ENCODE assay signal across 25 mouse cellular contexts in genomic region chr11:5797928-5798327, GRCm38 (mm10). TPM values are rescaled to one million over a fixed set of nuclear protein-coding genes. Genes with fewer than 3 reads are reported as not detected.
DNase-seq lines count a peak whose midpoint lies in the region; ATAC-seq and TF ChIP-seq lines count a peak whose summit lies in the region.
"Had no signal": no experiment of that assay in that cellular context is flagged by ENCODE, and none has a peak within 500 bp of the region (broad histone marks: within the 10 kb centered on the region; RNA-seq: fewer than 3 reads in every experiment).

No protein-coding gene starts in this region.

- in situ Hi-C loops in ES-E14 (cut with MboI; ENCODE audit: low sequenced_read_pairs in 2 of 2, unreplicated experiment in 2 of 2) = no loop called here

- WGBS in embryonic facial prominence, embryonic 12.5 days = 86% methylated on average over 5 of the region's 5 CpGs
- WGBS in embryonic facial prominence, embryonic 10.5 days = 92% methylated on average over 5 of the region's 5 CpGs
- 62% methylated on average over 5 of the region's 5 CpGs for WGBS in kidney, embryonic 16.5 days

- H3K9ac ChIP-seq in embryonic facial prominence, embryonic 12.5 days = no peak overlapping the region
- H3K9ac ChIP-seq in kidney, embryonic 16.5 days (replicated peaks; ENCODE audit: low read length) = no peak overlapping the region
- H3K9ac ChIP-seq in ES-E14 (ENCODE audit: insufficient read depth, low read depth, low read length, poor library complexity, severe bottlenecking) = peak overlapping the region; percentile 49; the same call in 1 of the 2 replicates
- H3K9ac ChIP-seq: embryonic facial prominence, embryonic 15.5 days; forebrain, embryonic 12.5 days; hindbrain, embryonic 13.5 days had no signal

- no peaks in the 10 kb centered on the region for H3K9me3 ChIP-seq in embryonic facial prominence, embryonic 12.5 days
- H3K9me3 ChIP-seq in embryonic facial prominence, embryonic 10.5 days = no peaks in the 10 kb centered on the region
- no peaks in the 10 kb centered on the region for H3K9me3 ChIP-seq in kidney, embryonic 16.5 days (ENCODE audit: low read length)
- no peaks in the 10 kb centered on the region for H3K9me3 ChIP-seq in ES-E14 (ENCODE audit: control insufficient read depth, insufficient read depth, low read depth, low read length)
- H3K9me3 ChIP-seq: embryonic facial prominence, embryonic 15.5 days; forebrain, embryonic 12.5 days; hindbrain, embryonic 10.5 days; hindbrain, embryonic 13.5 days had no signal

- H3K36me3 ChIP-seq in embryonic facial prominence, embryonic 12.5 days = peaks cover 81% of the 10 kb centered on the region
- H3K36me3 ChIP-seq in embryonic facial prominence, embryonic 10.5 days (replicated peaks) = peaks cover 87% of the 10 kb centered on the region
- H3K36me3 ChIP-seq in kidney, embryonic 16.5 days (ENCODE audit: insufficient read depth, low read length) = peaks cover 69% of the 10 kb centered on the region
- peaks cover 65% of the 10 kb centered on the region for H3K36me3 ChIP-seq in ES-E14 (ENCODE audit: control insufficient read depth, insufficient read depth, low read length, poor library complexity, severe bottlenecking)

- no peak for ATAC-seq in embryonic facial prominence, embryonic 12.5 days (ENCODE audit: insufficient number of reproducible peaks, insufficient read depth, low FRiP score, low TSS enrichment)
- ATAC-seq in kidney, embryonic 16.5 days (ENCODE audit: low FRiP score, low TSS enrichment) = peak; percentile 57
- no peak for ATAC-seq in inflammation-experienced regulatory T-cells, adult 6 months
- ATAC-seq: activated CD4-positive, CD25-positive, alpha-beta regulatory T cell, adult 4 months; forebrain, embryonic 16.5 days; hindbrain, embryonic 16.5 days; intestine, embryonic 16.5 days had no signal

- no peak overlapping the region for H3K4me2 ChIP-seq in embryonic facial prominence, embryonic 12.5 days (replicated peaks)
- no peak overlapping the region for H3K4me2 ChIP-seq in kidney, embryonic 16.5 days (replicated peaks; ENCODE audit: low read depth, low read length)
- H3K4me2 ChIP-seq: embryonic facial prominence, embryonic 15.5 days; forebrain, embryonic 12.5 days; heart, embryonic 11.5 days; hindbrain, embryonic 13.5 days had no signal

- no peak for DNase-seq in embryonic facial prominence, embryonic 10.5 days (ENCODE audit: low spot score)
- no peak for DNase-seq in kidney, adult 18-20 months
- peak; percentile 42 for DNase-seq in kidney, postnatal 14 days
- DNase-seq in kidney, postnatal 36 days = no peak
- no peak for DNase-seq in ES-E14 (ENCODE audit: low read depth, low spot score)
- DNase-seq: adrenal gland, adult 8-10 months; adrenal gland, postnatal 36 days; cerebellum, adult 18-20 months; cerebellum, adult 9-10 months; cerebellum, postnatal 14 days; gastrocnemius, postnatal 10 days; gastrocnemius, postnatal 36 days had no signal

- peak overlapping the region; percentile 11; the same call in 1 of the 2 replicates for H3K27ac ChIP-seq in embryonic facial prominence, embryonic 12.5 days
- no peak overlapping the region for H3K27ac ChIP-seq in embryonic facial prominence, embryonic 10.5 days (replicated peaks)
- H3K27ac ChIP-seq in kidney, embryonic 16.5 days (ENCODE audit: low read length) = peak overlapping the region; percentile 43; the same call in 1 of the 2 replicates
- H3K27ac ChIP-seq in ES-E14 (ENCODE audit: insufficient read depth, low read depth, low read length, poor library complexity, severe bottlenecking) = peak overlapping the region; percentile 72
- H3K27ac ChIP-seq: embryonic facial prominence, embryonic 15.5 days; forebrain, embryonic 12.5 days; hindbrain, embryonic 10.5 days; hindbrain, embryonic 13.5 days had no signal

- no peak overlapping the region for H3K4me3 ChIP-seq in embryonic facial prominence, embryonic 12.5 days
- no peak overlapping the region for H3K4me3 ChIP-seq in embryonic facial prominence, embryonic 10.5 days
- H3K4me3 ChIP-seq in kidney, embryonic 16.5 days (ENCODE audit: low read length) = no peak overlapping the region
- peak overlapping the region in 1 of 2 experiments; percentile 13; a peak in 1 of 4 replicates for H3K4me3 ChIP-seq in ES-E14 (ENCODE audit: insufficient read depth in 1 of 2, low read depth in 1 of 2, low read length in 2 of 2, poor library complexity in 1 of 2, severe bottlenecking in 1 of 2)
- H3K4me3 ChIP-seq: embryonic facial prominence, embryonic 15.5 days; forebrain, embryonic 12.5 days; hindbrain, embryonic 10.5 days; hindbrain, embryonic 13.5 days had no signal

- no peaks in the 10 kb centered on the region for H3K27me3 ChIP-seq in embryonic facial prominence, embryonic 12.5 days
- no peaks in the 10 kb centered on the region for H3K27me3 ChIP-seq in embryonic facial prominence, embryonic 10.5 days (replicated peaks; ENCODE audit: low read depth, poor library complexity, severe bottlenecking)
- no peaks in the 10 kb centered on the region for H3K27me3 ChIP-seq in kidney, embryonic 16.5 days (ENCODE audit: insufficient read depth, low read length)
- H3K27me3 ChIP-seq: embryonic facial prominence, embryonic 15.5 days; forebrain, embryonic 12.5 days; hindbrain, embryonic 13.5 days had no signal

- peaks cover 8% of the 10 kb centered on the region; the same call in 1 of the 2 replicates for H3K4me1 ChIP-seq in embryonic facial prominence, embryonic 12.5 days
- H3K4me1 ChIP-seq in embryonic facial prominence, embryonic 10.5 days = peaks cover 9% of the 10 kb centered on the region
- H3K4me1 ChIP-seq in kidney, embryonic 16.5 days (ENCODE audit: insufficient read depth, low read length) = peaks cover 12% of the 10 kb centered on the region; the same call in 1 of the 2 replicates
- peaks cover 0 to 21% of the 10 kb centered on the region in 2 experiments; a peak in 3 of 4 replicates for H3K4me1 ChIP-seq in ES-E14 (ENCODE audit: control insufficient read depth in 2 of 2, insufficient read depth in 2 of 2, low read length in 2 of 2, poor library complexity in 1 of 2)
- H3K4me1 ChIP-seq: forebrain, embryonic 12.5 days had no signal

TF ChIP-seq in ES-E14, 5 proteins besides CTCF, POLR2A, EP300 and RAD21:
- TF ChIP-seq ZC3H11A (IDR thresholded peaks at IDR 0.05; ENCODE audit: borderline replicate concordance, low read depth, low read length) = no peak
- no peak for TF ChIP-seq CHD2 (IDR thresholded peaks at IDR 0.05; ENCODE audit: low read depth, low read length)
- TF ChIP-seq HCFC1 (IDR thresholded peaks at IDR 0.05; ENCODE audit: borderline replicate concordance, insufficient read depth, low read length) = no peak
- TF ChIP-seq MAFK (IDR thresholded peaks at IDR 0.05; ENCODE audit: insufficient read depth, low read depth, low read length) = no peak
- no peak for TF ChIP-seq ZNF384 (IDR thresholded peaks at IDR 0.05; ENCODE audit: low read depth, low read length)

RNA-seq across cellular contexts. Expression of gene Pgam2, which starts 5.6 kb away (rescaled TPM):
- polyA plus RNA-seq in embryonic facial prominence, embryonic 12.5 days (2016; fragmentation: Nextera tagmentation; extraction: Ambion mirVana) = 17.0 and 18.2 TPM in 2 replicates
- polyA plus RNA-seq in embryonic facial prominence, embryonic 10.5 days (2016; fragmentation: Nextera tagmentation; extraction: Ambion mirVana) = 5.1 and 5.3 TPM in 2 replicates
- polyA plus RNA-seq in kidney, embryonic 16.5 days (2015; fragmentation: Nextera tagmentation; extraction: Ambion mirVana) = 33.0 and 42.8 TPM in 2 replicates
- total RNA-seq in ES-E14 (2012; rRNA removed) = 4.1 and 4.2 TPM in 2 replicates
- 1 to 10 TPM; 1.6 to 2.3 (median 2.3) TPM for polyA plus RNA-seq in inflammation-experienced regulatory T-cells, adult 6 months (2017; shearing (Covaris generic))
- total RNA-seq: adrenal gland, adult 8-10 months; adrenal gland, postnatal 36 days; granulocyte monocyte progenitor cell, adult 5-6 weeks had no signal

RNA-seq across cellular contexts. Expression of gene Dbnl, which starts 9.6 kb away (rescaled TPM):
- polyA plus RNA-seq in embryonic facial prominence, embryonic 12.5 days (2016; fragmentation: Nextera tagmentation; extraction: Ambion mirVana) = 132 and 139 TPM in 2 replicates
- 137 and 138 TPM in 2 replicates for polyA plus RNA-seq in embryonic facial prominence, embryonic 10.5 days (2016; fragmentation: Nextera tagmentation; extraction: Ambion mirVana)
- 123 and 132 TPM in 2 replicates for polyA plus RNA-seq in kidney, embryonic 16.5 days (2015; fragmentation: Nextera tagmentation; extraction: Ambion mirVana)
- 31.7 and 48.7 TPM in 2 replicates for total RNA-seq in ES-E14 (2012; rRNA removed)
- 100 to 1,000 TPM; 127 to 153 (median 139) TPM for polyA plus RNA-seq in inflammation-experienced regulatory T-cells, adult 6 months (2017; shearing (Covaris generic))

RNA-seq across cellular contexts. Expression of gene Urgcp, which starts 35.8 kb away (rescaled TPM):
- polyA plus RNA-seq in embryonic facial prominence, embryonic 12.5 days (2016; fragmentation: Nextera tagmentation; extraction: Ambion mirVana) = 27.4 and 28.6 TPM in 2 replicates
- 18.0 and 19.1 TPM in 2 replicates for polyA plus RNA-seq in embryonic facial prominence, embryonic 10.5 days (2016; fragmentation: Nextera tagmentation; extraction: Ambion mirVana)
- polyA plus RNA-seq in kidney, embryonic 16.5 days (2015; fragmentation: Nextera tagmentation; extraction: Ambion mirVana) = 25.9 and 27.8 TPM in 2 replicates
- 10.3 and 10.4 TPM in 2 replicates for total RNA-seq in ES-E14 (2012; rRNA removed)
- polyA plus RNA-seq in inflammation-experienced regulatory T-cells, adult 6 months (2017; shearing (Covaris generic)) = 1 to 10 TPM; 4.8 to 7.2 (median 6.3) TPM

RNA-seq across cellular contexts. Expression of gene Polm, which starts 39.9 kb away (rescaled TPM):
- polyA plus RNA-seq in embryonic facial prominence, embryonic 12.5 days (2016; fragmentation: Nextera tagmentation; extraction: Ambion mirVana) = 9.9 and 10.2 TPM in 2 replicates
- polyA plus RNA-seq in embryonic facial prominence, embryonic 10.5 days (2016; fragmentation: Nextera tagmentation; extraction: Ambion mirVana) = 9.4 and 10.0 TPM in 2 replicates
- polyA plus RNA-seq in kidney, embryonic 16.5 days (2015; fragmentation: Nextera tagmentation; extraction: Ambion mirVana) = 9.8 and 11.4 TPM in 2 replicates
- total RNA-seq in ES-E14 (2012; rRNA removed) = 6.7 and 12.2 TPM in 2 replicates
- polyA plus RNA-seq in inflammation-experienced regulatory T-cells, adult 6 months (2017; shearing (Covaris generic)) = 10 to 100 TPM; 15.9 to 27.5 (median 21.3) TPM
